8 mouse cellular contexts compared by ENCODE assay signal in the genomic region with DNA sequence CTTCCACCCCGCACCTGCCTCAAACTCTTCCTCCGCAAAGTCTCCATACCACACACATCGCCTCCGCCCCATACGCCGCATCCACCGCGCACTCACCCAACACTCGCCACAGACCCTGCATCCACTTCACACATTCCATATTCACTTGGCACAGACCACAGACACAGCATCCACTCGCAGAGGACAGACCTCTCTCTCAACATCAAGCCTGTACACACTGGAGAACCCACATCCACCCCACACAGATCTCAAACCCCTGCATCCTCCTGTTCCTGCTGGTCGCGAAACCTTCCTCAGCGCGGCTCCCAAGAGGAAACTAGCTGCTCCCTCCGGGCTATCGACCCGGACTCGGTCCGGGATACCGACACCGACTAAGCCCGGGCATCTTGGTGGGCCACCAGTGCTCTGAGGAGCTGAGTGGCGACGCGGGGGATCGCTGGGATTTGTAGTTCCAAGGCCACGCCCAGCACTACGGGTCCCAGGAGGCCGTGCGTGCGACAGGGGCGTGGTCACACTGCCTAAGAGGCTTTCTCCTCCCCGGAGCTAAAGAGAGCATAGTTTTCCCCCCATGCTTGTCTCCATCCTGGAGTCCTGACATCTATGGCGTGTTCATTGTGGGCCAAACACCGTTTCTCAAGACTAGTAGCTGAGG. TPM values are rescaled to one million over a fixed set of nuclear protein-coding genes. Genes with fewer than 3 reads are reported as not detected.
DNase-seq lines count a peak whose midpoint lies in the region; ATAC-seq lines count a peak whose summit lies in the region.

No protein-coding gene starts in this region.

- peak; percentile 95 for ATAC-seq in intestine, embryonic 16.5 days

- no peak overlapping the region for H3K27ac ChIP-seq in intestine, embryonic 16.5 days (ENCODE audit: low read length)

- H3K4me2 ChIP-seq in intestine, embryonic 16.5 days (ENCODE audit: low read depth, low read length), result peak overlapping the region; percentile 85

- no peaks in the 10 kb centered on the region for H3K27me3 ChIP-seq in intestine, embryonic 16.5 days (replicated peaks; ENCODE audit: control insufficient read depth, insufficient read depth, low read length)

- intact Hi-C loops in left cerebral cortex, postnatal 25 days (cut with DNase I), result loop anchor here (10.0 kb wide), 1 partner anchor 702 kb away; no protein-coding TSS in a partner anchor

- peak; percentile 92 for DNase-seq in adrenal gland, postnatal 10 days
- DNase-seq in embryo, embryonic 9.5 days (ENCODE audit: extremely low spot score), result peak; percentile 88
- peak; percentile 52 to 81 for DNase-seq in gastrocnemius, postnatal 4 days (ENCODE audit: low spot score in 2 of 2)
- DNase-seq in left cerebral cortex, postnatal 25 days (ENCODE audit: low spot score in 2 of 2), result peak; percentile 94 to 97
- DNase-seq in mesoderm, embryonic 11.5 days (ENCODE audit: low read depth, low spot score), result peak; percentile 93
- DNase-seq in right cerebral cortex, postnatal 36 days (ENCODE audit: low spot score in 2 of 2), result peak; percentile 95 to 96
- peak; percentile 79 to 88 for DNase-seq in urinary bladder, postnatal 4 days (ENCODE audit: low spot score in 2 of 2)

- peak overlapping the region; percentile 78 for H3K4me3 ChIP-seq in intestine, embryonic 16.5 days (ENCODE audit: low read length)

- H3K9ac ChIP-seq in intestine, embryonic 16.5 days (ENCODE audit: low read depth, low read length), result peak overlapping the region; percentile 75

- H3K4me1 ChIP-seq in intestine, embryonic 16.5 days (ENCODE audit: control insufficient read depth, insufficient read depth, low read length), result peaks cover 7% of the 10 kb centered on the region; the same call in 1 of the 2 replicates

- no peaks in the 10 kb centered on the region for H3K9me3 ChIP-seq in intestine, embryonic 16.5 days (ENCODE audit: control insufficient read depth, low read length)

- H3K36me3 ChIP-seq in intestine, embryonic 16.5 days (ENCODE audit: control insufficient read depth, insufficient read depth, low read length), result no peaks in the 10 kb centered on the region

- WGBS in intestine, embryonic 16.5 days, result under 1% methylated on average over 35 of the region's 35 CpGs

RNA-seq across cellular contexts. Expression of gene Trp53rkb, which starts 5.9 kb away (rescaled TPM):
- total RNA-seq in adrenal gland, postnatal 10 days (2021), result 1 to 10 TPM; 4.5 to 6.2 TPM
- 1 to 10 TPM; 4.3 to 4.8 TPM for total RNA-seq in gastrocnemius, postnatal 4 days (2021)
- polyA plus RNA-seq in intestine, embryonic 16.5 days (2015; fragmentation: Nextera tagmentation; extraction: Ambion mirVana), result 5.7 and 6.1 TPM in 2 replicates
- 1 to 10 TPM; 7.2 to 7.7 TPM for total RNA-seq in left cerebral cortex, postnatal 25 days (2021)

RNA-seq across cellular contexts. Expression of gene Arfgef2, which starts 18.9 kb away (rescaled TPM):
- 10 to 100 TPM; 44.5 to 46.3 TPM for total RNA-seq in adrenal gland, postnatal 10 days (2021)
- 10 to 100 TPM; 22.4 to 24.8 TPM for total RNA-seq in gastrocnemius, postnatal 4 days (2021)
- 6.1 and 8.4 TPM in 2 replicates for polyA plus RNA-seq in intestine, embryonic 16.5 days (2015; fragmentation: Nextera tagmentation; extraction: Ambion mirVana)
- total RNA-seq in left cerebral cortex, postnatal 25 days (2021), result 10 to 100 TPM; 52.7 to 54.6 TPM
